Mouse (Mus musculus): ENCODE results near the gene Krt23. TPM values are rescaled to one million over a fixed set of nuclear protein-coding genes. Genes with fewer than 3 reads are reported as not detected.

Krt23 gene
- polyA plus RNA-seq, 1 experiment from 2014 or later = 23.0 TPM

DNA sequence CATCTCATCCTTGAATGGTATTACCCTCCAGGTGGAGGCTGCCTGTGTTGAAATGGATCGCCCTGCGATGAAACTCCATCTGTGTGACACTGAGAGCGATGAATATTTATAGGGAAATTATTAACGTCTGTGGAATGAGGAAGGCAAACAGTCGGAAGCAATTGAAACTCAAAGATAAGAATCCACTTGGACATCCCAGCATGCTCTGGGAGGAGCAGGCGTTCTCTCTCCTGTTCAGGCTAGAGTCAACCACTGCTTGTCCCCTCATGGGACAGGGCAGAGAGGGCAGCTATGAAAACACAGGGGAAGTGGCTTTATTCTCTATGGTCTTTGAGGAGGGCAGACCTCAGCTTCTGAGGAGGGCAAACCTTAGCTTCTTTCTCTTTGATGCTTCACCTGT lies 19.5 kb downstream of the Krt23 start:
- no peaks in the 10 kb centered on the region for H3K27me3 ChIP-seq
- H3K9me3 ChIP-seq = no peaks in the 10 kb centered on the region
- no peaks in the 10 kb centered on the region for H3K4me1 ChIP-seq
- no peak for ATAC-seq (ENCODE audit: insufficient number of reproducible peaks, low FRiP score, low TSS enrichment, low read depth)
- H3K9ac ChIP-seq = no peak overlapping the region
- no peak overlapping the region for H3K4me2 ChIP-seq
- WGBS = 85% methylated on average over 6 of the region's 6 CpGs
- no peak overlapping the region for H3K4me3 ChIP-seq
- no peak overlapping the region for H3K27ac ChIP-seq
- H3K36me3 ChIP-seq = no peaks in the 10 kb centered on the region

DNA sequence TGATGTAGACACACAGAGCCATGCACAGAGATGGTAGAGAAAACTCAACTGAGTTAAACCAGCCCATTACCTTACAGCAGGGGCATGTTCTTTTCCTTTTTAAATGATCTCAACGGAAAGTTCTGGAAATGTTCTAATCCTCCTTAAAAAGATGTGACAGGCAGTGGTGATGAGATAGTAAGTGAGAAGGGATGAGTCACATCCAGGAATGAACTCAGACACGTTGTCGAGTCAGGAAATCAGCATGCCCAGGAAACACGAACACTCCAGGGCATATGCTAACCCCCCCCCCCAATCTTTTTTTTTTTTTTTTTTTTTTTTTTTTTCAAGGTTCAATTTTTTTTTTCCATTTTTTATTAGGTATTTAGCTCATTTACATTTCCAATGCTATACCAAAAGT lies 20.5 kb downstream of the Krt23 start:
- WGBS = 61% methylated on average over 4 of the region's 4 CpGs
- Histone ChIP-seq H3K9ac (no peak overlapping the region), H3K27me3 (no peaks in the 10 kb centered on the region), H3K9me3 (no peaks in the 10 kb centered on the region), H3K4me1 (no peaks in the 10 kb centered on the region), H3K4me3 (no peak overlapping the region), H3K4me2 (no peak overlapping the region), H3K27ac (no peak overlapping the region), H3K36me3 (no peaks in the 10 kb centered on the region)
- no peak for ATAC-seq (ENCODE audit: insufficient number of reproducible peaks, low FRiP score, low TSS enrichment, low read depth)

DNA sequence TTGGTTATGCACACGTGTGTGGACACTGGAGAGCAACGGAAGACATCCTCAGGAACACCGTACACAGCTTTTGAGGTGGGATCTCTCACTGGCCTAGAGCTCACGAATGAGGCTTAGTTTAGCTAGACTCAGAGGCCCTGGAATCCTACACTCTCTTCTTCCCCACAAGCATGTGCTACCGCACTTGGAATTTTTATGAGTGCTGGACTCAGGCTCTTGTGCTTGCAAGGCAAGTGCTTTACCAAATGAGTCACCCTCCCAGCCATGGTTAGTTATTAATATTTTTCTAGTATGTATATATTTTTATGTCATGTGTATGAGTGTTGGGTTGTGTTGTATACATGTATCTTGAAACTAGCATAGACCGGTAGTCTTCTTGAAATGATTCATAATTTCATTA lies 21.0 kb downstream of the Krt23 start:
- no peak for ATAC-seq (ENCODE audit: insufficient number of reproducible peaks, low FRiP score, low TSS enrichment, low read depth)

DNA sequence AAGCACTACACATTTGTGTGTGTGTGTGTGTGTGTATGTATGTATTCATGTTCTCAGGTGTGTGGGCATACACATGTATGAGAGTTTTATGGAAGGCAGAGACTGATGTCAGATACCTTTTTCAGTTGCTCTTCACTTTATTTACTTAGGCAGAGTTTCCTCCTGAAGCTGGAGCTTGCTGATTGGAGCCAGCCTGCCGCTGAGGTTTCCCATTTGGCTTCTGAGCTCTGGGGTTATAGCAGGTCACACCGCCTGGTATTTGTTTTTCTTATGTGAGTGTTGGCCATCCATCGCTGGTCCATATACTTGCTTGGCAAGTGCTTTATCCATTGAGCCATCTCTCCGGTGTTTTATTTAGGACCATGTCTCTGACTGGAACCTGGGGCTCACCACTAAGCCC lies 23.7 kb downstream of the Krt23 start:
- Histone ChIP-seq H3K27ac (no peak overlapping the region), H3K9ac (no peak overlapping the region), H3K4me3 (no peak overlapping the region), H3K4me1 (0 out of 2 replicates have a peak, but pooled peaks cover 5% of the 10 kb centered on the region), H3K4me2 (no peak overlapping the region), H3K27me3 (no peaks in the 10 kb centered on the region), H3K36me3 (no peaks in the 10 kb centered on the region), H3K9me3 (no peaks in the 10 kb centered on the region)
- ATAC-seq (ENCODE audit: insufficient number of reproducible peaks, low FRiP score, low TSS enrichment, low read depth) = no peak
- 77% methylated on average over 4 of the region's 4 CpGs for WGBS

More for the DNA sequence above, 21.0 kb downstream of the Krt23 start:
- H3K27ac ChIP-seq = no peak overlapping the region
- no peaks in the 10 kb centered on the region for H3K36me3 ChIP-seq
- H3K9me3 ChIP-seq = no peaks in the 10 kb centered on the region
- WGBS = 72% methylated on average over 6 of the region's 6 CpGs
- H3K9ac ChIP-seq = no peak overlapping the region
- H3K27me3 ChIP-seq = no peaks in the 10 kb centered on the region
- no peak overlapping the region for H3K4me3 ChIP-seq
- no peak overlapping the region for H3K4me2 ChIP-seq
- no peaks in the 10 kb centered on the region for H3K4me1 ChIP-seq

DNA sequence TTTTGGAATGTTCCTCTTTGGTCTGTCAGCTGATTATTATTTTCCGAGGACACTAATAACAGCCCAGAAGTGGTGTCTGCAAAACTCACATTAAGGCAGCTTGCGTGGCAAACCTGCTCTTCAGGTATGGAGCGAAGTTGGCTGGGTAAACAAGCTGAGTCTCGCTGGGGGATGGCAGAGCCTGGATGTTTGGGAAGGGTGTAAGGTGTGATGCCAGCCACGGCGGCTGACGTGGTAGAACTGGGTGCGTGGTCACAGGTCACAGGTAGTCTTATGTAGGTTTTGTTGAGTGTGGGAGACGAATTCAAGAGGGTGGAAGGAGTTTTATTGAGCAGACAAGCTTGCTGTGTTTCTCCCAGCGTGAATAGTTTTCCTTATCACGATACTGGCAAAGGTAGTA lies 24.4 kb downstream of the Krt23 start:
- 0 out of 2 replicates have a peak, but pooled peaks cover 4% of the 10 kb centered on the region for H3K27me3 ChIP-seq
- no peaks in the 10 kb centered on the region for H3K9me3 ChIP-seq
- no peaks in the 10 kb centered on the region for H3K36me3 ChIP-seq
- H3K4me3 ChIP-seq = no peak overlapping the region
- H3K4me2 ChIP-seq = no peak overlapping the region
- H3K4me1 ChIP-seq = 0 out of 2 replicates have a peak, but pooled peaks cover 5% of the 10 kb centered on the region
- H3K9ac ChIP-seq = no peak overlapping the region
- H3K27ac ChIP-seq = no peak overlapping the region
- 78% methylated on average over 11 of the region's 11 CpGs for WGBS
- no peak for ATAC-seq (ENCODE audit: insufficient number of reproducible peaks, low FRiP score, low TSS enrichment, low read depth)

DNA sequence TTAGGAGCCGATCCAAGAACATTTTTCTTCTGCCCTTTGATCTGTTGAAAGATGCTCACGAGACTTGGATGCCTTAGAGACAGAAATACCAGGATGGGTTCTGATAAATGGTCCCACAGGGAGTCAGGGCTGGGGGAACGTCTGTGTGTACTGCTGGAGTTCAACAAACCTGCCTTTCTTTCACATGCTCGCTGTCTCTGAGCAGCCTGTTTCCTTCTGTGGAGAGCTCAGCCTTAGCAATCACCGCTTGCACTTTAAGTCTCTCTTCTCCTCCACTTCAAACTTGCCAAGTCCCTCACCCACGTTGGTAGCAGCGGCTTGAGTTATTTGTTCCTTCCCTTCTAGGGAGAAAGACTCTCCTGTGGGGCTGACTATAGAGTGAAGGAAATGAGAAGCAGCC lies 26.6 kb downstream of the Krt23 start:
- 0 out of 2 replicates have a peak, but pooled peaks cover 5% of the 10 kb centered on the region for H3K4me1 ChIP-seq
- 0 out of 2 replicates have a peak, but pooled peaks cover 4% of the 10 kb centered on the region for H3K27me3 ChIP-seq
- H3K27ac ChIP-seq = peak overlapping the region; percentile 2; the same call in 1 of the 2 replicates
- H3K4me3 ChIP-seq = no peak overlapping the region
- H3K36me3 ChIP-seq = no peaks in the 10 kb centered on the region
- H3K9ac ChIP-seq = no peak overlapping the region
- no peaks in the 10 kb centered on the region for H3K9me3 ChIP-seq
- ATAC-seq (ENCODE audit: insufficient number of reproducible peaks, low FRiP score, low TSS enrichment, low read depth) = no peak
- H3K4me2 ChIP-seq = no peak overlapping the region
- WGBS = 15% methylated on average over 7 of the region's 7 CpGs

DNA sequence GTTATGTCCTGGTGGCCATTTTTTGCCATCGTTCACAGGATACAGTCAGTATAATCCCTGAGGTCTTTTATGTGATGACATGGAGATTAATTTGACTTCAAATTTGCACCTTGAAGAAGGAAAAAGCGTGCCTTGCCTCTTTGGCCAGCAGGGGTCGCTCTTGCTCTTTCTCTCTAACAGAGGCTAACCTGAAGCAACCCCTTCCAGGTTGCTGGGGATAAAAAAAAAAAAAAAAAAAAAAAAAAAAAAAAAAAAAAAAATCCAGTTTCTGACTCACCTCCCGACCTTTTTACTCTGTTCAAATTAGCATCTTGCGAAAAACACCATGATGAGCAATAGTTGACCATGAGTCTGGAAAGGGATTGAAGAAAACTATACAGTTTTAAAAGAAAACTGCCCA lies 28.1 kb downstream of the Krt23 start:
- ATAC-seq (ENCODE audit: insufficient number of reproducible peaks, low FRiP score, low TSS enrichment, low read depth) = no peak
- WGBS = 5% methylated on average over 5 of the region's 5 CpGs
- H3K9me3 ChIP-seq = no peaks in the 10 kb centered on the region
- no peak overlapping the region for H3K4me3 ChIP-seq
- no peak overlapping the region for H3K4me2 ChIP-seq
- H3K9ac ChIP-seq = no peak overlapping the region
- no peaks in the 10 kb centered on the region for H3K36me3 ChIP-seq
- 0 out of 2 replicates have a peak, but pooled peaks cover 4% of the 10 kb centered on the region for H3K27me3 ChIP-seq
- H3K4me1 ChIP-seq = 0 out of 2 replicates have a peak, but pooled peaks cover 5% of the 10 kb centered on the region
- no peak overlapping the region for H3K27ac ChIP-seq

DNA sequence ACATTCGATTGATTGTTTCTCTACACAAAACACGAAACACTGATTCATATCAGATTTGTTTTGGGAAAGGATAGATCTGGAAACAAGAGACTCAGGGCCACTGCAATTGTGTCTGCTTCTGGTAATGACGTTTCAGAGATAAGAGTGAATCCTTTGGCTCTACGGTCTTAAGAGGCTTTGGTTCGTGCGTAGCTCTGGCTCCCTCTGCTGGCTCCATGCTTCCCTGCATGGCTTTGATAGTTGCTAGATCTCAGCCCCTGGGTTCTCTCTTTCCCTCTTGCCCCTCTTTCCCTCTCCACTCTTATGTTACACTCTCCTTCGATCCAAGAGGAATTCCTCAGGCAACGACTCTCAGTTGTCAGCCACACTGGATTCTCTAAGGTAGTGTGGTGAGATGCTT lies 29.8 kb downstream of the Krt23 start:
- H3K9ac ChIP-seq = no peak overlapping the region
- no peak overlapping the region for H3K4me3 ChIP-seq
- no peak overlapping the region for H3K4me2 ChIP-seq
- no peaks in the 10 kb centered on the region for H3K36me3 ChIP-seq
- no peak overlapping the region for H3K27ac ChIP-seq
- H3K27me3 ChIP-seq = 0 out of 2 replicates have a peak, but pooled peaks cover 4% of the 10 kb centered on the region
- no peaks in the 10 kb centered on the region for H3K9me3 ChIP-seq
- no peak for ATAC-seq (ENCODE audit: insufficient number of reproducible peaks, low FRiP score, low TSS enrichment, low read depth)
- H3K4me1 ChIP-seq = 0 out of 2 replicates have a peak, but pooled peaks cover 5% of the 10 kb centered on the region
- 11% methylated on average over 8 of the region's 8 CpGs for WGBS

DNA sequence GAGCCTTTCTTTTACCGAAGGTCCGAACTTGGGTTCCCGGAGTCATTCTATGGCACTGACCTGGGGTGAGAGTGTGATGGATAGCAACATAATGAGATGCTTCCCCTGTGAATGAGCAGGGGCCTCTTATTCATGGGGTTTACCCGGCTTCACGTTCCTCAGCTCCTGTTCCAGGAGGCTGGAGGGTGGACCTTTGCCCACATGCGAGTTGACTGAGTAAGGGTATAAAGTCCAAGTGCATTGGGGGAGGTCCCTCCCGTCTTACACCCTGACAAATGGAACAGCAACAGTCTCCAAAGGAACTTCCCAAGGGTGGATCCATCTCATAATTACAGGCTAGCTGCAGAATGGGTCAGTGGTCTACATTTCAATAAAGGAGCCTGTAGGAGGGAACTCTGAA lies 31.2 kb downstream of the Krt23 start:
- no peak overlapping the region for H3K4me3 ChIP-seq
- ATAC-seq (ENCODE audit: insufficient number of reproducible peaks, low FRiP score, low TSS enrichment, low read depth) = no peak
- no peaks in the 10 kb centered on the region for H3K36me3 ChIP-seq
- no peaks in the 10 kb centered on the region for H3K9me3 ChIP-seq
- H3K9ac ChIP-seq = no peak overlapping the region
- H3K27me3 ChIP-seq = 0 out of 2 replicates have a peak, but pooled peaks cover 4% of the 10 kb centered on the region
- no peak overlapping the region for H3K4me2 ChIP-seq
- H3K27ac ChIP-seq = no peak overlapping the region
- 66% methylated on average over 7 of the region's 7 CpGs for WGBS
- 0 out of 2 replicates have a peak, but pooled peaks cover 5% of the 10 kb centered on the region for H3K4me1 ChIP-seq

DNA sequence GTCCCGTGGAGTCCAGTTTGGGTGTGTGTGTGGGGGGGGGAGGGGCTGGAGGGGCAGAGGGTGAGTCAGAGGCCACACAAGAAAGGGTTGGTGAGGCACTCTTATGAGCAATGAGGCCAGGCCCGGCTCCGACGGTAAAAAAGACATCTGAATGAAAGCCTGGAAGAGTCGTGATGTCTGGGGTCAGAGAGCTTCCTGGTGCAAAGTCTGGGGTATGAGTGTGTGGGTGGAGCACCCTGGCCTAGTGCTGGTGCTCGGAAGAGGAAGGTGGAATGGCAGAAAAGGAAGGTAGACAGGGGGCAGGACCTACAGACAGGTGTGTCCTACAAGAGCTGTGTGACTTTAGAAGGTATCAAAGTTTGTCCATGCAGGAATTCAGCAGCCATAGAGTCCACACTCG lies 34.0 kb downstream of the Krt23 start:
- no peaks in the 10 kb centered on the region for H3K36me3 ChIP-seq
- H3K9ac ChIP-seq = no peak overlapping the region
- H3K27ac ChIP-seq = no peak overlapping the region
- H3K27me3 ChIP-seq = 0 out of 2 replicates have a peak, but pooled peaks cover 4% of the 10 kb centered on the region
- no peaks in the 10 kb centered on the region for H3K9me3 ChIP-seq
- no peak overlapping the region for H3K4me3 ChIP-seq
- no peak overlapping the region for H3K4me2 ChIP-seq
- no peak for ATAC-seq (ENCODE audit: insufficient number of reproducible peaks, low FRiP score, low TSS enrichment, low read depth)
- WGBS = 62% methylated on average over 7 of the region's 7 CpGs
- H3K4me1 ChIP-seq = no peaks in the 10 kb centered on the region

DNA sequence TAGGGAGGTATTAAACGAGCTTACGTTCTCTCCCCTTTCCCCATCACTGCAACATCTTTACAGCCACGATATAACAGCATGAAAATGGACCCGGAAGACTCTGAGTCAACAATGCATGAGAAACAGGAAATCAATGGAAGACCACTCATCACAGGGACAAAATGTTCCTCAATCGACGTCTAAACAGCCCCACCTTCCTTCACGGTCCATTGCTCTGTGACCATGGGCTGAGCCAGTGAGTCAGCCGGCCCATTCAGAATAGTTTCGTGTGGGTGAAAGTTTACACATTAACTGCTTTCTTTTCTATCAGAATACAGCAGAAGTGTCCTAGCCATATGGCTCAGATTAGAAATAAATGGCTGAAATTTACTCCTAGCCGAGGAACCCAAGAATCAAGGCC lies 38.2 kb downstream of the Krt23 start:
- no peak overlapping the region for H3K27ac ChIP-seq
- no peak for ATAC-seq (ENCODE audit: insufficient number of reproducible peaks, low FRiP score, low TSS enrichment, low read depth)
- H3K4me3 ChIP-seq = no peak overlapping the region
- WGBS = 81% methylated on average over 10 of the region's 10 CpGs
- H3K9me3 ChIP-seq = no peaks in the 10 kb centered on the region
- no peaks in the 10 kb centered on the region for H3K4me1 ChIP-seq
- no peak overlapping the region for H3K9ac ChIP-seq
- no peaks in the 10 kb centered on the region for H3K27me3 ChIP-seq
- no peaks in the 10 kb centered on the region for H3K36me3 ChIP-seq
- no peak overlapping the region for H3K4me2 ChIP-seq

DNA sequence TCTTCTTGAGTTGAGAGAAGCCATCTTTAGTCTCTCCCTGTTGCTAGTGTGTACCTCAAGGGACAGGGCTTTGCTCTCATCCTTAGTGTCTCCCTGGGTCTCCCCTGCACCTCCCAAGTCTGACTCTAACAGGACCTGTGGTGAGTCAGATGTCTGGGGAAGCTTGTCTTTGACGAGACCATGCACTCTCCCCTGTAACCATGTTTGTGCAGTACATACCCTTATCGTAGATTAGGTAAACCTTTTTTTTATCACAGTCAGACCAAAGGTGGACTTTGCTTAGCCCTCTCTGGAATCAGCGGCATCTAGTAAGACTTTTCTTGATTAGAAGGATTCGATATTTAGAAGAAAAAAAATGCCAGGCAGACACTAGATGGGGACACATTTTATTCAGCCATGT lies 38.9 kb downstream of the Krt23 start:
- no peak for ATAC-seq (ENCODE audit: insufficient number of reproducible peaks, low FRiP score, low TSS enrichment, low read depth)

DNA sequence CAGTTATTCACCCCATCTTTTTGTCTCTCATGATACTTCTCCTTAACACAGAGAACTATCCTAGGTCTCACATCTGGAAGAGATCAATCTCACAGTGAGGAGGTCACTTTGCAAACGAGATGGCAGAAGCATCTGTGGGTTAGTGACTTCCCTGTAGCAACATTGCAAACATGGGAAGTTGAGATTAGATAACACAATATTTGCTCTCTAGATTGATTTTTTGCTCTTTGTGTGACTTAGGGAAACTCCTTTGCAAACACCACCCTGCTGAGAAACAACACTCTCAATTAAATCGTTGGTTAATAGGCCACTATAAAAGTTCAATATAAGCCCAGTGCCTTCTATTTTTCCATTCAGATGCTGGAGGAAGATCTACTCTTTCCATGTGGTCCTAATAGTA lies 44.2 kb downstream of the Krt23 start:
- H3K9ac ChIP-seq = no peak overlapping the region
- WGBS = 30% methylated on average over 2 of the region's 2 CpGs
- no peak for ATAC-seq (ENCODE audit: insufficient number of reproducible peaks, low FRiP score, low TSS enrichment, low read depth)
- no peaks in the 10 kb centered on the region for H3K27me3 ChIP-seq
- no peak overlapping the region for H3K4me3 ChIP-seq
- no peaks in the 10 kb centered on the region for H3K36me3 ChIP-seq
- H3K4me1 ChIP-seq = no peaks in the 10 kb centered on the region
- no peaks in the 10 kb centered on the region for H3K9me3 ChIP-seq
- no peak overlapping the region for H3K4me2 ChIP-seq
- H3K27ac ChIP-seq = no peak overlapping the region

More for the DNA sequence above, 38.9 kb downstream of the Krt23 start:
- no peaks in the 10 kb centered on the region for H3K36me3 ChIP-seq
- no peaks in the 10 kb centered on the region for H3K27me3 ChIP-seq
- H3K27ac ChIP-seq = no peak overlapping the region
- no peaks in the 10 kb centered on the region for H3K4me1 ChIP-seq
- H3K4me3 ChIP-seq = no peak overlapping the region
- WGBS = 85% methylated on average over 4 of the region's 4 CpGs
- no peak overlapping the region for H3K9ac ChIP-seq
- no peak overlapping the region for H3K4me2 ChIP-seq
- H3K9me3 ChIP-seq = no peaks in the 10 kb centered on the region

Data from limb, embryonic 15.5 days (tissue).